Mouse (Mus musculus) gastrocnemius, adult 18-20 months (tissue): ENCODE results near the gene Olfr1243. TPM values are rescaled to one million over a fixed set of nuclear protein-coding genes. Genes with fewer than 3 reads are reported as not detected.
"Not testable (repeated sequence)": the region's sequence is repeated elsewhere in the genome, so short reads cannot be mapped to it uniquely, and the experiment has no call there.

ENCODE experiments used
- DNase-seq: peaks from one replicate; pipeline ENCODE4 v3.0.0; 2021; ENCODE audit warnings: low spot score
- long read RNA-seq, 2 experiments: library from polyadenylated mRNA; stranded (forward); transcript quantifications; one replicate each; pipeline ENCODE4 v2.0.0; 2021
- total RNA-seq, 2 experiments: library from RNA; stranded (reverse); gene quantifications; 2 replicates each; pipeline ENCODE4 v1.2.3; 2021

Gene Olfr1243
- total RNA-seq, result not detected
- long read RNA-seq, experiment 1, result 0 reads
- long read RNA-seq, experiment 2, result 0 reads

DNA sequence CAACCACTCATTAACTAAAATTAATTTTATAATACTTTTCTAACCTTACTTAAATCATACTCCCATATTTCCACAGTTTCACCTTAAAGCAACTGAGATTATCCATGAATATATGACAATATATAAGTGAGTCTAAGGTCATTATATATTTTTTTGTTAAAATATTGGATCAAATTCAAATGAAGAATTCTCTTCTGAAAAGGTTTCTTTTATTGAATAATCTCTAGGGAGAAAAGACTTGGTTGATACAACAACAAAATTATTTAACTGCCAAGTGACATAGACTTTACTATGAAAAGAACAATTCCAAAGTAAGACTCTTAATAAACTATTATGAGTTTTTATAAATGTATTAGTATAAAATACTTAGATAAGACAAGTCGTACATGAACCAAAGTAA lies at the start of gene Olfr1243:
TSS of gene Olfr1243 (minus strand) at position 101 of the 400 bp plus-strand sequence.
- no peak for DNase-seq

GRCm38 (mm10) chr2:89578347-89578746 lies 47.1 kb upstream of the Olfr1243 start, which contains the start of gene Olfr1245:
Gene Olfr1245, minus strand, starts transcription at chr2:89578447.
- no peak for DNase-seq

DNA sequence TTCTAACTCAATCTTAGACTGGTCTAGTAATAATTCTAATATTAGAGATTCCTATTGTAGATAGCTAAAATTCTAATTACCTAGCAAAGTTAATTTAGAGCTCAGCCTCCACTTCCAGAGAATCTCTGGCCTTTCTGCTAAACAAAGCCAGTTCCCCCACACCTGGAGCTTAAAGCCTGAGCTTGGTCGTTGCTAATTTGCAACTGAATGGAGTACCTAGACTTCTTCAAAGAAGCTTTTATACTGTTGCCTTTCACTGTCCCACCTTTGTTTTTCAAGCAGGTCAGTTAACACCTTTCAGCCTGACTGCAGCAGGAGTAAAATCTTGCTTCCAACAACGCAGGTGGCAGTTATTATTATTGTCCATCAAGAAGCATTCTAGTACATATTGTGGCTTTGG lies 31.4 kb upstream of the Olfr1243 start:
- not testable (repeated sequence) for DNase-seq

DNA sequence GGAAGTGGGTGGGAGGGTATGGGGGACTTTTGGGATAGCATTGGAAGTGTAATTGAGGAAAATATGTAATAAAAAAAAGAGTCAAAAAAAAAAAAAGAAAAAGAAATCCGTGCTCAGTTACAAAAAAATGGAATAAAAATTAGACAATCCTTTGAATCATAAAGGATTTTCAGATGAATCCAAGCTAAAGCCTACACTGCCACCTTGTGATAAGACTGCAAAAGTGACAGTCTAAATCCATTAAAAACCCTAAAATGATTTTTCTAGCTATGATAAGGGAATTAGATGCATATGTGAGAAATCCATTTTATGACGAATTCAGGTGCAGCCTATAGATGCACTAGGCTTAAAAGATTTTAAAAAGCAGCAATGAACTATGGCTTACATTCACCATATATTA lies 13.2 kb upstream of the Olfr1243 start:
- no peak for DNase-seq

DNA sequence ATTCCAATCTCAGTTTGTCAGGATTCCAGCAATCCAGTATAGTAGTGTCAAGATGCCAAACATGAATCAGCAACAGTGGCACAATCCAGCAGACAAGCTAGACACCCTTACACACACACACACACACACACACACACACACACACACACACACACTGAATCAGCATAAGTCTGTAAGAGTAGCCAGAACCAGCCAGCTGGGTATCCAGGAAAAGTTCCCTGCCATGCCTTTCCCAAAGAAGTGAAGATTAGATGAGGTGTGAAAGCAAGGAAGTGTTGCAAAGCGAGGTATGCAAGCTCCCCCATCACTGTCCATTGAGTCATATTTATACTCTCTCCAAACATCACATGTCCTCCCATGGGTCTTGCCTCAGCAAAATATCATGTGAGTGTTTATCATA lies 8.6 kb upstream of the Olfr1243 start:
- no peak for DNase-seq

DNA sequence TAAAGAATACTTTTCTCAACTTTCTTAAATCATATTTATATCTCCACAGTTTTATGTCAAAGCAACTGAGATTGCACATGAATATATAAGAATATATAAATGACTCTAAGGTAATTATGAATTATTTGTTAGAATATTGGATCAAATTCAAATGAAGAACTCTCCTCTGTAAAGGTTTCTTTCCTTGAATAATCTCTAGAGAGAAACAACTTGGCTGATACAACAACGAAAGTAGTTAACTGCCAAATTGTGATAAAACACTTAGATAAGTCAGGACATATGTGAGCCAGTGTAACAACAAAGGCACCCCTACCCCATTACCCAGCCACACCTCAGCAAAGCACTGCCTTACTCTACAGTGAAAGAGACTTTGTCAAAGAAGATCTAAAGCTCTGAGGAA lies 33.1 kb downstream of the Olfr1243 start, which contains the start of gene Olfr1242:
TSS of gene Olfr1242 (minus strand) at position 101 of the 400 bp plus-strand sequence.
- DNase-seq, result no peak

GRCm38 (mm10) chr2:89487026-89487425 lies 44.3 kb downstream of the Olfr1243 start, which contains the start of gene Olfr1241:
Gene Olfr1241, minus strand, starts transcription at chr2:89487126.
- no peak for DNase-seq

Other genes starting within 250 kb of the Olfr1243 start
- gene Olfr1229, start 243.5 kb downstream of the Olfr1243 start, total RNA-seq, result not detected
- not detected for gene Olfr1230, start 234.2 kb downstream of the Olfr1243 start, total RNA-seq
- gene Olfr1231, start 224.4 kb downstream of the Olfr1243 start, total RNA-seq, result not detected
- gene Olfr1232, start 201.8 kb downstream of the Olfr1243 start, total RNA-seq, result not detected
- not detected for gene Olfr1233, start 189.1 kb downstream of the Olfr1243 start, total RNA-seq
- not detected for gene Olfr1234, start 166.6 kb downstream of the Olfr1243 start, total RNA-seq
- not detected for gene Olfr1238, start 121.8 kb downstream of the Olfr1243 start, total RNA-seq
- not detected for gene Olfr1239, start 111.1 kb downstream of the Olfr1243 start, total RNA-seq
- not detected for gene Olfr1240, start 88.5 kb downstream of the Olfr1243 start, total RNA-seq
- not detected for gene Olfr1241, start 44.4 kb downstream of the Olfr1243 start, total RNA-seq
- gene Olfr1242, start 33.2 kb downstream of the Olfr1243 start, total RNA-seq, result not detected
- not detected for gene Olfr1245, start 47.0 kb upstream of the Olfr1243 start, total RNA-seq
- not detected for gene Olfr1246, start 61.7 kb upstream of the Olfr1243 start, total RNA-seq
- gene Olfr1247, start 82.6 kb upstream of the Olfr1243 start, total RNA-seq, result under 1 TPM in 1 of 2 experiments, not detected in 1; 0.05 TPM
- gene Olfr1248, start 86.8 kb upstream of the Olfr1243 start, total RNA-seq, result not detected
- not detected for gene Olfr1249, start 103.5 kb upstream of the Olfr1243 start, total RNA-seq
- gene Olfr1250, start 130.0 kb upstream of the Olfr1243 start, total RNA-seq, result not detected
- gene Olfr1251, start 140.4 kb upstream of the Olfr1243 start, total RNA-seq, result not detected
- gene Olfr1252, start 193.5 kb upstream of the Olfr1243 start, total RNA-seq, result not detected
- not detected for gene Olfr1253, start 225.6 kb upstream of the Olfr1243 start, total RNA-seq